Mouse (Mus musculus) adipose tissue, adult 10 weeks (tissue): ENCODE results near the gene Usp34. TPM values are rescaled to one million over a fixed set of nuclear protein-coding genes. Genes with fewer than 3 reads are reported as not detected.

Source experiments
- polyA plus RNA-seq: library from polyadenylated mRNA; stranded (reverse); fragments of 350-450 nt; fragmentation: Illumina TruSeq; extraction: RNeasy Lipid Tissue Mini Kit (QIAGEN cat#74804); gene quantifications from one replicate; pipeline ENCODE4 v1.2.3, GENCODE M21; 2014; ENCODE audit warnings: low read depth, low replicate concordance

The Usp34 gene
- polyA plus RNA-seq = 43.3 TPM

DNA sequence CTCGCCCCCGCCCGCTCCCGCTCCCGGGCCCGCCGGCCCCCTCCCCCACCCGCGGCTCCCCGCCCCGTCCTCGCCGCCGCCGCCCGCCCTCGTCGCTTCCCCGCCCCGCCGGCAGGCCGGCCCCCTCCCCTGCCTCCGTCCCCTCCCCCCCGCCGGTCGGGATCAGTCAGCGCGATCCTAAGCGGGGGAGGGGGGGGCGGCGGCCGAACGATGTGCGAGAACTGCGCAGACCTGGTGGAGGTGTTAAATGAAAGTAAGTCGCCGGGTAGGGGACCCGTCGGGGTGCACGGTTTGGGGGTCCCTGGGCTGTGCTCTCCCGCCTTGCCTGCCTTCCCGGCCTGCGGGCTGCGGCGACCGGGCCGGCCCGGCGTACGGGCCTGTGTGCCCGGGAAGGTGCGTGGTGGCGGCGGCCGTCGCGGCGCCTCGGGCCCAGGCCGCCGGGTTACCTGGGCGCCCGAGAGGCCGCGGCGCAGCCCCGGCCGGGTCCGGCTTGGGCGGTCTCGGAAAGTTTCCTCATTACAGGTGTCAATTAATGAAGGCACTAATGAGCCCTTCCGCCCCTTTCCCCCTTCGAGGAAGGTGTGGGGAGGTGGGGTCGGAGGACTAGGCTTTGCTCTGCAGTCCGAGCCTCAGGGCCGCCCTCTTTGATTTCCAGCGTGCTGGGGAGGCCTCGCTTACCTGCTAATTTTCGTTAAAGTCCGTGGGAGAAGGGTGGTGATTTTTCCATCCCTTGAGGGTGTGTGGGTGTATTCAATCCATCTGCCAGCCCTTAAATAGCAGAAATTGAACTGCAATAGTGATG is at the start of gene Usp34:
Gene Usp34, plus strand, starts transcription at position 132 of the 802 bp plus-strand sequence.

DNA sequence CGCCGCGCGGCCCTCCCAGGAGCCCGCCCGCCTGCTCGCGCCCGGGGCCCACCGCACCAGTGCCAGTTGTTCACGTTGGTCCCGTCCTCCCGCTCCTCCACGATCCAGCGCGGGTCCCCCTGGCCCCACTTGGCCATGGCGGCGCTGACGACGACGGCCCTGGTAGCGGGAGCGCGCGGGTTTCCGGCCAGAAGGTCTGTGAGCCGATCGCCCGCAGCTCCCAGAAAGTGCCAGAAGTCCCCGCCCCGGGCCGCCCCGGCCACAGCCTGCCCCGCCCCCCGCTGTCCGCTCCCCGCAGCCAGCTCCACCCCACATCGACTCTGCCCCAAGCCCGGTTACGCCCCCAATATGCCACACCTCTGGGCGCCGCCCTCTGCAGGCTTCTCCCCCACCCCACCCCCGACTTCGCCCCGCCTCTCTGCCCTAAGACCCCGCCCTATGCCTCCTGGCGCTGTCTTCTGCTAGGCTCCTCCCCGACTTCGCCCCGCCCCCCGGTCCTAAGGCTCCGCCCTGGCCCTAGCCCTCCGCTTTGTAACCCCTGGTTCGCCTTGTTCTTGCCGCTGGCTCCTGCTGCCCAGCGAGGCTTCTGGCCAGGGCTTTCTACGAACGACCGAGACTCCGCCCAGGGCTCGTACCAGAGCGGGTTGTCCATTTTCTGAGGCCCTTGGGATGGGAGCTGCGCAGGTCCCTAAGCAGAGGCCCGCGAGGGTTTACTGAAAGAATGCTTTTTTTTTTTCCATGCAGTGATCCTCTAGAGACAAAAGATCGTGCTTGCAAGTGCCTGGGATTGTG is 191.2 kb downstream of the Usp34 start, which contains the start of gene Ahsa2:
Gene Ahsa2, minus strand, starts transcription at position 313 of the 792 bp plus-strand sequence.

DNA sequence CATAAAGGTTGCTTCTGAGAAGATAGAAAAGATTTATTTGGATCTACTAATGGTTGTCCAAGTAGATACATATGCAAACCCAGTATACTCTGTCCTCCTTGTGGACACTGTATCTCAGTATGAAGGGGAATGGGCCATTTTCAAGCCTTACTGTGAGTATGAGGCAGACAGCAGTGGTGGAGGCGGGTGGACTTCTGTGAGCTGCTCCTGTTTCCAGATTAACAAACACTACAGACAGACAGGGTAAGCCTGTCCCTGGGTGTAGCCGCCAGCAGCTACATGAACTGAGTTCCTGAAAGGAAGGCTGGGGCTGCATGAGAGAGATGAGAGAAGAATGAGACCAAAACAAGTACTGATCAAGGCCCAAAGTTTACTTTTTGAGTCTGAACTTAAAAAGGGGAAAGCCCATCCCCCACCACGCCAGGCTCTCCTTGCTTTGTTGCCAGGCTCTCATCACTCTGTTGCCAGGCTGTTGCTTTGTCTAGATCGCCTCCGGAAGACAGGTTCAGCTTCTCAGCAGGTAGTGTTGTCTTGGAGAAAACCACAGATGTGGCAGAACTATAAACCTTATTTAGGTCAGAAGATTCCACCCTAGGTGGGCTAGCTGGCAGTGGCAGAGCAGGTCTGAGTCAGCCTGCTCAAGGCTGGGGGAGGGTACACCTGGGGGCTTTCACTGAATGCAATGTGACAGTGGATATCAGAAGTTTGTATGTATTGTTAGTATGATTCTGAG is 213.9 kb downstream of the Usp34 start, which contains the start of gene 1700093K21Rik:
Gene 1700093K21Rik, minus strand, starts transcription at position 683 of the 733 bp plus-strand sequence.

Other genes starting within 250 kb of the Usp34 start
- gene Xpo1, start 50.9 kb upstream of the Usp34 start, polyA plus RNA-seq = 45.8 TPM
- 32.1 TPM for gene Ahsa2, start 191.1 kb downstream of the Usp34 start, polyA plus RNA-seq
- gene 1700093K21Rik, start 214.3 kb downstream of the Usp34 start, polyA plus RNA-seq = 4.7 TPM